Mouse (Mus musculus) lung, embryonic 14.5 days (tissue): Measurements from ENCODE around the gene Hist1h4d. TPM values are rescaled to one million over a fixed set of nuclear protein-coding genes. Genes with fewer than 3 reads are reported as not detected.
"Not testable (repeated sequence)": the region's sequence is repeated elsewhere in the genome, so short reads cannot be mapped to it uniquely, and the experiment has no call there.

ENCODE experiments used
- ATAC-seq: fragments of 200-750 bp; cut with Nextera tagmentation; 2 replicates; pipeline ENCODE4 v1.8.0; 2017; ENCODE audit warnings: mild to moderate bottlenecking, moderate TSS enrichment, moderate library complexity; ENCODE audit not compliant: insufficient read depth
- DNase-seq: peaks from one replicate; pipeline ENCODE4 v3.0.0-alpha.2; 2015
- H3K27ac ChIP-seq: fragments of 300-500 bp; sonication (generic); 2 replicates; pipeline ENCODE4 v1.5.1; 2014; ENCODE audit warnings: low read depth, mild to moderate bottlenecking, moderate library complexity
- H3K27me3 ChIP-seq: fragments of 300-500 bp; sonication (generic); 2 replicates; pipeline ENCODE4 v1.6.1; 2014; ENCODE audit warnings: low read length, control low read depth; ENCODE audit not compliant: insufficient read depth
- H3K36me3 ChIP-seq: fragments of 300-500 bp; sonication (generic); 2 replicates; pipeline ENCODE4 v1.6.1; 2014; ENCODE audit warnings: control low read depth; ENCODE audit not compliant: insufficient read depth
- H3K4me1 ChIP-seq: fragments of 300-500 bp; sonication (generic); 2 replicates; pipeline ENCODE4 v1.6.1; 2014; ENCODE audit warnings: antibody characterized with exemption, control low read depth; ENCODE audit not compliant: insufficient read depth
- H3K4me2 ChIP-seq: fragments of 300-500 bp; sonication (generic); 2 replicates; pipeline ENCODE4 v1.6.1; 2014; ENCODE audit warnings: mild to moderate bottlenecking
- H3K4me3 ChIP-seq: fragments of 300-500 bp; sonication (generic); 2 replicates; pipeline ENCODE4 v1.5.1; 2014; ENCODE audit warnings: low read depth, low read length
- H3K9ac ChIP-seq: fragments of 300-500 bp; sonication (generic); 2 replicates; pipeline ENCODE4 v1.6.1; 2014
- H3K9me3 ChIP-seq: fragments of 300-500 bp; sonication (generic); 2 replicates; pipeline ENCODE4 v1.6.1; 2016; ENCODE audit warnings: low read depth, low read length, control low read depth
- CTCF ChIP-seq: IDR thresholded peaks from 2 replicates; pipeline ENCODE4 v1.5.1; 2016; ENCODE audit warnings: antibody characterized with exemption, low read depth
- WGBS: fragments of 180-500 bp; shearing (Covaris S2); extraction: QIAGEN DNeasy Blood & Tissue Kit; methylation state at CpG from one replicate; pipeline ENCODE4 v1.1.7; 2014; 5-methylcytosine and 5-hydroxymethylcytosine counted together
- polyA plus RNA-seq: library from polyadenylated mRNA; unstranded; fragments of >200 nt; fragmentation: Nextera tagmentation; extraction: Ambion mirVana; gene quantifications from 2 replicates; pipeline ENCODE4 v1.2.1, GENCODE M21; 2014

The Hist1h4d gene
- polyA plus RNA-seq, 1 experiment from 2014 or later, result 144 TPM

DNA sequence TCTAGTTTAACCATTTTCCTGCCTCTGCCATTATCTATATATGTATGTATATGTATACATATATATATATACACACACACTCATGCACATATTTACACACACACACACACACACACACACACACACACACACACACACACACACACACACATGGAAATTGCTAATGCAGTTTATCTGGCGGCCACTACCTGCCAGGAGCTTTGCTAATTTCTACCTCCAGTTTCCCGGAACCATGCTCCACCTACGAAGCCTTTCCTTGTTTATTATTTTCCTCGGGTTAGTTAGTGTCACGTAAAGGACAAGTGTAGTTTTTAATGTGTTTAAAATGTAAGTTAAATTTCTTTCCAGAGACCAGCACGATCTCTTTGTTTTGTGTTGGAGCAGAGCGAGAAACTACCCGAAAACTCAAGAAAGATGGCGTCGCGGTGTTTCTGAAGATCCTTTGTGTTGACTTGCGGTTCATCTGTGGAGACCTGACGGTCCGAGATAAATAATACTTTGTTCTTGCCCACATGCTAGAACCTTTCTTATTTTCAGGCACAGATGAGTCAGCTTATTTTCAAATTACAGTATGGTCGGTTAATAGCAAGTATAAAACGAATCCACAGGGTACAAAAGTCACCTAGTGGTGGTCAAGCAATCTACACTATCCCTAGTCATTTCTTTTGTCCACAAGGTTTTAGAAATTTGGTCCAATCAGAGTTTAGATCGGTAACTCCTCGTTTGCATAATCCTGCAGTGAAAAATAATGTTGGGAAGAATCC is 18.5 kb upstream of the Hist1h4d start:
- WGBS, result 2% methylated on average over 18 of the region's 18 CpGs
- peak; percentile 89 for DNase-seq
- ATAC-seq, result peak; percentile 60
- no peaks in the 10 kb centered on the region for H3K27me3 ChIP-seq
- H3K4me3 ChIP-seq, result peak overlapping the region; percentile 37
- peak overlapping the region; percentile 72 for H3K4me2 ChIP-seq
- H3K4me1 ChIP-seq, result no peaks in the 10 kb centered on the region
- H3K27ac ChIP-seq, result peak overlapping the region; percentile 97
- no peaks in the 10 kb centered on the region for H3K9me3 ChIP-seq
- peak; percentile 63 for TF ChIP-seq CTCF
- no peaks in the 10 kb centered on the region for H3K36me3 ChIP-seq
- H3K9ac ChIP-seq, result peak overlapping the region; percentile 42

DNA sequence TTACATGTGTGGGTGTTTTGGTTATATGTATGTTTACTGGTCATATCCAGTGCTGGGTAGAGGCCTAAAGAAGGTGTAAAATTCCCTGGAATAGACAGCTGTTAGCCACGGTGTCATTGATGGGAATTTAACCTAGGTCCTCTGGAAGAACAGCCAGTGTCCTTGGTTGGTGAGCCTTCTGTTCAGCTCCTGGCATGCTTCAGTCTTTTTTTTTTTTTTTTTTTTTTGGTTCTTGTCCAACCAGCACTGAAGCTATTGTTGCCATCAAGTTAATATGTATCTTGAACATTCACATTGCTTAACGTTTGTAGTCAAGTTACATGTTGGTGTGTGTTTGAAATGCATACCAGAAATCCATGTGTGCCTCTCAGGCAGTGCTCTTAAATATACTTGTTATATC is 16.9 kb upstream of the Hist1h4d start:
- no peaks in the 10 kb centered on the region for H3K9me3 ChIP-seq
- no peak for TF ChIP-seq CTCF
- no peak for ATAC-seq
- H3K4me2 ChIP-seq, result no peak overlapping the region
- no peak for DNase-seq
- H3K4me1 ChIP-seq, result no peaks in the 10 kb centered on the region
- H3K36me3 ChIP-seq, result no peaks in the 10 kb centered on the region
- WGBS, result 84% methylated on average over 2 of the region's 2 CpGs
- no peak overlapping the region for H3K9ac ChIP-seq
- no peak overlapping the region for H3K4me3 ChIP-seq
- H3K27ac ChIP-seq, result peak overlapping the region; percentile 97
- no peaks in the 10 kb centered on the region for H3K27me3 ChIP-seq

DNA sequence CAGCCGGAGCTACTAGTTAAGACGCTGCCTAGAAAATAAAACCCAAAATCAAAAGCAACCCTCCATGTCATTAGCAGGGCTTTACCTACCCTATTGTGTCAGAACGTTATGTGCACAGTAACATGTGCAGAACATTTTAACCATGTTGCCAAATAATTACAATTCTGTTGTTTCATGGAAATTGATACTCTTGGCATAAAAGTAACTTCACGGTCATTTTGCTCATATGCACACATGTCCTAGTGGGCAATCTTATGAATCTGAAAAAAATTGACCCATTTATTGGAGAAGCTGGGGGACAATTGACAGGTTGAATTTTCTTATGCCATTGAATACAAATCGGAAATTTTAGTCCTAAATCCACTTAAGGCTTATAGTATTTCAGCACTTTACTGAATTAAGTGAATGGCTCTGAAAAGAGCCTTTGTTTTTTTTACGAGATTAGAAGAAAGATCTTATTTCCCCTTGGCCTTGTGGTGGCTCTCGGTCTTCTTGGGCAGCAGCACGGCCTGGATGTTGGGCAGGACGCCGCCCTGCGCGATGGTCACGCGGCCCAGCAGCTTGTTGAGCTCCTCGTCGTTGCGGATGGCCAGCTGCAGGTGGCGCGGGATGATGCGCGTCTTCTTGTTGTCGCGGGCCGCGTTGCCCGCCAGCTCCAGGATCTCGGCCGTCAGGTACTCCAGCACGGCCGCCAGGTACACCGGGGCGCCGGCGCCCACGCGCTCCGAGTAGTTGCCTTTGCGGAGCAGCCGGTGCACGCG is 11.0 kb upstream of the Hist1h4d start:
- H3K9me3 ChIP-seq, H3K27me3 ChIP-seq, H3K4me1 ChIP-seq, H3K36me3 ChIP-seq, ATAC-seq: not testable (repeated sequence)
- DNase-seq, result peak; percentile 64
- peak overlapping the region; percentile 55 for H3K9ac ChIP-seq
- H3K27ac ChIP-seq, result peak overlapping the region; percentile 99
- peak overlapping the region; percentile 87 for H3K4me2 ChIP-seq
- 2% methylated on average over 21 of the region's 41 CpGs for WGBS
- H3K4me3 ChIP-seq, result peak overlapping the region; percentile 45

DNA sequence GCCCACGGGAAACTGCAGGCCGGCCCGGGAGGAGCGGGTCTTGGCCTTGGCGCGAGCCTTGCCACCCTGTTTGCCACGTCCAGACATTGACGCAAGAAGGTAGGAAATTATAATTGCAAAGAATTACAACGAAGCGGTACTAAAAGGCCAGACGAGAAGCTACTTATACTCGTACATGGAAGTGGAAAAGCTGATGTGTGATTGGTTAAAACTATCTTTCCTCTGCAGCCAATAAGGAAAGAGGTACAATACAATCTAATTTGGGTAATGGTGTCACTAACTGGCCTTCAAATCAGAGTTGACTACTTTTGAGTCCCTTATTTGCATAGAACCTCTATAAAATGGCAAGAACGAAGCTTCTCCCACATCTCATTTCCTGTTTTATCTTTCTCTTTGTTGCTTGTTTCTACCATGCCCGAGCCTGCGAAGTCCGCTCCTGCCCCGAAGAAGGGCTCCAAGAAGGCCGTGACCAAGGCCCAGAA is 10.3 kb upstream of the Hist1h4d start, which contains the start of the genes Hist1h2ae and Hist1h2bg:
Hist1h2ae (minus strand) TSS at position 199 of the 482 bp plus-strand sequence.
Hist1h2bg (plus strand) TSS at position 375 of the 482 bp plus-strand sequence.
- whole genome bisulfite sequencing, result 0% methylated on average over 18 of the region's 18 CpGs
- Histone ChIP-seq H3K27me3 (no peaks in the 10 kb centered on the region), H3K36me3 (no peaks in the 10 kb centered on the region), H3K4me1 (no peaks in the 10 kb centered on the region), H3K4me3 (peak within 1 kb of the TSS; percentile 45), H3K9ac (peak within 1 kb of the TSS; percentile 82), H3K27ac (peak within 1 kb of the TSS; percentile 99), H3K4me2 (peak within 1 kb of the TSS; percentile 87), H3K9me3 (no peaks in the 10 kb centered on the region)
- DNase-seq, result peak; percentile 94
- no peak for TF ChIP-seq CTCF
- ATAC-seq, result peak; percentile 89

DNA sequence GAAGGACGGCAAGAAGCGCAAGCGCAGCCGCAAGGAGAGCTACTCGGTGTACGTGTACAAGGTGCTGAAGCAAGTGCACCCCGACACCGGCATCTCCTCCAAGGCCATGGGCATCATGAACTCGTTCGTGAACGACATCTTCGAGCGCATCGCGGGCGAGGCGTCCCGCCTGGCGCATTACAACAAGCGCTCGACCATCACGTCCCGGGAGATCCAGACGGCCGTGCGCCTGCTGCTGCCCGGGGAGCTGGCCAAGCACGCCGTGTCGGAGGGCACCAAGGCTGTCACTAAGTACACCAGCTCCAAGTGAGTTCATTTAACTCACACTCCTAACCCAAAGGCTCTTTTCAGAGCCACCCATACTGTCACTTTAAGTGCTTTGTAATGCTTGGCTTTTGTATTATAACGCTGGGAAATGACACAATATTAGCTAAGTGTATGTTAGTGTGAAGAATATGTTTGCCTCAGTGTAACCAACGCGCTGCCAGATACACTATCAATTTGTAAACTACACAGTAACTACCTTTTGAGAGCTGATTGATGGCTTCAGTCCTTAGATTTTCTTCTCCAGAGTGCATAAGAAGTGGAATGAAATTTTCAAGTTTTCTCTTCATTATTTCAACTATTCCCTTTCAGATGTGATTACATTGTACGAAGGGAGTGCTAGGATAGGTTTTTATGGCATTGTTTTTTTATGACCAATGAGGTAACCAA is 9.7 kb upstream of the Hist1h4d start:
- H3K4me3 ChIP-seq, result peak overlapping the region; percentile 45
- WGBS, result 0% methylated on average over 10 of the region's 34 CpGs
- not testable (repeated sequence) for H3K36me3 ChIP-seq, H3K27me3 ChIP-seq, H3K9me3 ChIP-seq, ATAC-seq, H3K4me1 ChIP-seq
- peak overlapping the region; percentile 99 for H3K27ac ChIP-seq
- peak overlapping the region; percentile 82 for H3K9ac ChIP-seq
- DNase-seq, result peak; percentile 75
- H3K4me2 ChIP-seq, result peak overlapping the region; percentile 87

DNA sequence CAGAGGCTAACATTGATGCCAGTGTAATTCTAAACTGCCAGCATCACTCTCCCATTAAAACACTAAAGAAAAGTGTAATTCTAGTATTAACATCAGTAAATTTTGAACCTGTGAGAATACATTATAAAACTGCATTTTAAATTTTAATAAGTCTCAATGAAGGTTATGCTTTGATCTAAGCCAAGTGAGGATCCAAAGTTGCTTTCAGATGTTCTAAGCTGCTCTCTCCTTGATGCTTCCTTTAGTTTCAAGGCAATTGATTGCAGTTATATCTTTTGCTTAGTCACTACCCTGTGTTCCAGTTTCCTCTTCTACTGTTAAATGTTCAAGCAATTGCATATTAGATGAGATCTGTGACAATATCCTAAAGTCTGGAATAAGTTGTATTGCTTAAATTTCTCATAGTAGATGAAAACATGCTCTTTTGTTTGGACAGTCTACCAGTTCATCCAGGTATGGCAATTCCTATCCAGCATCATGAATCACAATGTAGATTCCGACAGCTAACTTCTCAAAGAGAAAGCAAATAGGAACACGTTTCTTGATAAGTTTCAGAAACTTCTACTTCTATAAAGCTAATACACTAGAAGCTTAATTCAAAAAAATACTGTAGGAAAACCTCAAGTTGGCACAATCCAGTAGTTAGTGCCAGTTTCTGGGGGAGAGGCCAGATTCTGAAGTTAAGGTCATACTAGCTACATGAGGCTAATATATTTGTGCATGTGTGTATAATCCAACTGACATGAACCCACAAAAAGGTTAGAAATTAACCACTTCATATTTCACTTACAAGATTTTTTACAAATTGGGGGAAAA is 9.0 kb upstream of the Hist1h4d start:
- Histone ChIP-seq H3K27me3 (no peaks in the 10 kb centered on the region), H3K4me2 (peak overlapping the region; percentile 87), H3K4me1 (0 out of 2 replicates have a peak, but pooled peaks cover 3% of the 10 kb centered on the region), H3K36me3 (no peaks in the 10 kb centered on the region), H3K27ac (peak overlapping the region; percentile 99), H3K4me3 (peak overlapping the region; percentile 45), H3K9me3 (no peaks in the 10 kb centered on the region), H3K9ac (peak overlapping the region; percentile 82)
- DNase-seq (peak; percentile 65), ATAC-seq (no peak)
- 13% methylated on average over 2 of the region's 2 CpGs for WGBS
- no peak for TF ChIP-seq CTCF

DNA sequence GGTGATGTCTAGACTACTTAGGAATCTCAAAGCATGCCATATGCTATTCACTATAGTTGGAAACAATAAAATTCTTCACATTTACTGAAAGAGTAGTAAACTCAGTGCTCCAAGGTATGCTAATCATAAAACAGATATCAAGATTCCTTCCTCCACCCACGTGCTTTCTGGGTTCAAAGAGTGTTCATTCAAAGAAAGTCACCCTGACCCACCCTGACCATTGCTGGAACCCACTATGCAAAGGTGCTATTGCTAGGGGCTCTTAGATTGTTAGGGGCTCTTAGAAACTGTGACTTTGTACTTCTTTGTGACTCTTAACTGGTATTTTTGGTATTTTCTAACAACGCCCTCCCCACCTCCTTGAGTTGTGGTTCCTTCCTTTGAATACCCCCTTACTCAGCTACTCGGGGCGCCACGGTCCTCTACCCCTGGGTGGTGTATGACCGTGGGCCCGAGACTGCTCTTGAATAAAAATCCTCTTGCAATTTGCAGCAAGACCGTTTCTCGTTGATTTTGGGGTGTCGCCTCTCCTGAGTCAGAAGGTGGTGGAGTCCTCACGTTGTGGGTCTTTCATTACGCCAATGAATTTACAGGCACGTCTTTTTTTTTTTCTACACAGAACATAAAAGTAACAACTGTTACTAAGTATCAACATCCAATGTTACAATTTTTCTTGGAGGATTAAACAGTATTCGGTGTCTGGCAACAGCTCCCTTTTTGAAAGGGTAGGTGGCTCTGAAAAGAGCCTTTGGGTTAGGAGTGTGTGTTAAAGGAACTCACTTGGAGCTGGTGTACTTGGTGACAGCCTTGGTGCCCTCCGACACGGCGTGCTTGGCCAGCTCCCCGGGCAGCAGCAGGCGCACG is 8.1 kb upstream of the Hist1h4d start:
- not testable (repeated sequence) for H3K27me3 ChIP-seq, ATAC-seq, H3K9me3 ChIP-seq, H3K36me3 ChIP-seq, H3K4me1 ChIP-seq
- peak; percentile 52 for DNase-seq
- H3K27ac ChIP-seq, result peak overlapping the region; percentile 99
- peak overlapping the region; percentile 87 for H3K4me2 ChIP-seq
- peak overlapping the region; percentile 45 for H3K4me3 ChIP-seq
- peak overlapping the region; percentile 82 for H3K9ac ChIP-seq
- 4% methylated on average over 17 of the region's 20 CpGs for WGBS

DNA sequence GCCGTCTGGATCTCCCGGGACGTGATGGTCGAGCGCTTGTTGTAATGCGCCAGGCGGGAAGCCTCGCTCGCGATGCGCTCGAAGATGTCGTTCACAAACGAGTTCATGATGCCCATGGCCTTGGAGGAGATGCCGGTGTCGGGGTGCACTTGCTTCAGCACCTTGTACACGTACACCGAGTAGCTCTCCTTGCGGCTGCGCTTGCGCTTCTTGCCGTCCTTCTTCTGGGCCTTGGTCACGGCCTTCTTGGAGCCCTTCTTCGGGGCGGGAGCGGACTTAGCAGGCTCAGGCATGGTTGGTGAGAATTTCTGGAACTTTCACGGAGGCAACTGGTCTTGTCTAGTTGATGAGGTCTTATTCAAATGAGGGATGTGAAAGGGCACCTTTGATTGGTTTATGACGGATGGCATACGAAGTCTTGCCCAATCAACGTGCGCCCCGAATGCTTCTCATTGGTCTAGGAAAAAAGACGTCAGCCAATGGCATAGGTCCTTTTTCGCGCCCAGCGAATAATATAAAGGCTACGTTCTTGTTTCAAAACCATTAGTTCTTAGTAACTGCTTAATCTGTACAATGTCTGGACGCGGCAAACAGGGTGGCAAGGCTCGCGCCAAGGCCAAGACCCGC is 7.4 kb upstream of the Hist1h4d start, which contains the start of the genes Hist1h2bf and Hist1h2ad:
Hist1h2bf (minus strand) TSS at position 299 of the 627 bp plus-strand sequence.
Hist1h2ad (plus strand) TSS at position 484 of the 627 bp plus-strand sequence.
- under 1% methylated on average over 20 of the region's 42 CpGs for WGBS
- H3K36me3 ChIP-seq, H3K27me3 ChIP-seq, H3K4me1 ChIP-seq, H3K9me3 ChIP-seq: not testable (repeated sequence)
- ATAC-seq (peak; percentile 85), DNase-seq (peak; percentile 99)
- H3K4me3 ChIP-seq, result peak within 1 kb of the TSS; percentile 45
- H3K9ac ChIP-seq, result peak within 1 kb of the TSS; percentile 82
- peak within 1 kb of the TSS; percentile 99 for H3K27ac ChIP-seq
- peak within 1 kb of the TSS; percentile 87 for H3K4me2 ChIP-seq
